Mouse (Mus musculus) lung, adult 2 months (tissue): ENCODE measurements around the gene Gm10058. TPM values are rescaled to one million over a fixed set of nuclear protein-coding genes. Genes with fewer than 3 reads are reported as not detected.
"Not testable (repeated sequence)": the region's sequence is repeated elsewhere in the genome, so short reads cannot be mapped to it uniquely, and the experiment has no call there.

Experiments used
- DNase-seq: peaks from one replicate; pipeline ENCODE4 v3.0.0; 2022
- H3K4me1 ChIP-seq: fragments of 200-500 bp; 2 replicates; pipeline ENCODE4 v1.6.1; 2011; ENCODE audit warnings: low read length; ENCODE audit not compliant: control insufficient read depth, insufficient read depth
- H3K4me3 ChIP-seq: fragments of 200-500 bp; replicated peaks from 2 replicates; pipeline ENCODE3; 2011; ENCODE audit warnings: low read depth, mild to moderate bottlenecking, control low read depth, low read length; ENCODE audit errors: extremely low read depth
- WGBS: fragments of 180-500 bp; shearing (Covaris S2); methylation state at CpG from one replicate; pipeline ENCODE4 v1.1.7; 2018; 5-methylcytosine and 5-hydroxymethylcytosine counted together
- polyA plus RNA-seq: library from polyadenylated mRNA; depleted of rRNA; stranded (reverse); fragments of >200 nt; gene quantifications from 2 replicates; pipeline ENCODE4 v1.2.3, GENCODE M21; 2012; rRNA removed

The Gm10058 gene
- not detected in 2 replicates for polyA plus RNA-seq

DNA sequence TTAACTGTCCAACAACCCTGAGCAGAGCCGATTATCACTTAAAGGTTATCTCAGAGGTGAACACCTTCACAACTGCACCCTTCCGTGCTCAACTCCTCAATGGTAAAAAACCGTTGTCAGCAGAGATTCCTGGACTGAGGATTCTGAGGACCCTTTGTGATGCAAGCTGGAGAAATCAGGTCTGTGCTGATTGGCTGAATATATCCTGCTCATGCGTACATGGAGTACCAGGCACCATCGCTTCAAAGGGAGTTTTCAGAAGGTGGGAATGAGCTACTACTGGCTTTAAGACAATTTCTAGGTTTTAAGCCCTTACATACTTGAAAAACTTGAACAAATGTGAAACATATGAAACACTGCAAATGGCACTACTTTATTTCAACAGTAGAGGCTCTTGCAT, at the start of gene Gm10058:
TSS of gene Gm10058 (minus strand) at position 101 of the 400 bp plus-strand sequence.
- not testable (repeated sequence) for H3K4me3 ChIP-seq, DNase-seq, H3K4me1 ChIP-seq
- no CpG with 5 or more reads among the region's 5 CpGs for WGBS
